Mouse (Mus musculus): Measurements from ENCODE around the gene Awat1. TPM values are rescaled to one million over a fixed set of nuclear protein-coding genes. Genes with fewer than 3 reads are reported as not detected.

Awat1 gene
- polyA plus RNA-seq, 1 experiment from 2014 or later, result 1.1 TPM

Other genes with a start within 250 kb of the Awat1 start
- gene Otud6a, start 143.2 kb upstream of the Awat1 start, polyA plus RNA-seq (2018), result not detected in 3 replicates
- not detected in 3 replicates for gene Awat2, start 129.5 kb upstream of the Awat1 start, polyA plus RNA-seq (2018)
- gene Igbp1, start 78.0 kb upstream of the Awat1 start, polyA plus RNA-seq (2018), result 64.1 to 104 TPM (median 92.4 TPM) in 3 replicates
- gene Dgat2l6, start 47.4 kb upstream of the Awat1 start, polyA plus RNA-seq (2018), result not detected in 3 replicates
- gene P2ry4, start 22.6 kb downstream of the Awat1 start, polyA plus RNA-seq (2018), result not detected in 3 replicates
- gene Arr3, start 33.2 kb downstream of the Awat1 start, polyA plus RNA-seq (2018), result not detected in 3 replicates
- gene Kif4, start 53.5 kb downstream of the Awat1 start, polyA plus RNA-seq (2018), result 0.28 to 3.9 TPM (median 3.0 TPM) in 3 replicates
- 35.3 to 57.7 TPM (median 53.5 TPM) in 3 replicates for gene Pdzd11, start 54.3 kb downstream of the Awat1 start, polyA plus RNA-seq (2018)
- gene Gdpd2, start 157.6 kb downstream of the Awat1 start, polyA plus RNA-seq (2018), result not detected in 3 replicates
- 0.97 to 2.8 TPM (median 1.3 TPM) in 3 replicates for gene Dlg3, start 195.5 kb downstream of the Awat1 start, polyA plus RNA-seq (2018)

All from macrophage (primary cell).